Mouse (Mus musculus) limb, embryonic 14.5 days (tissue): ENCODE measurements around the gene Mrs2. TPM values are rescaled to one million over a fixed set of nuclear protein-coding genes. Genes with fewer than 3 reads are reported as not detected.

Experiments used
- ATAC-seq: fragments of 200-750 bp; cut with Nextera tagmentation; 2 replicates; pipeline ENCODE4 v1.8.0; 2017; ENCODE audit warnings: low read depth, moderate number of reproducible peaks, moderate TSS enrichment; ENCODE audit not compliant: low FRiP score
- DNase-seq: peaks from one replicate; pipeline ENCODE4 v3.0.0-alpha.2; 2015; ENCODE audit warnings: low spot score
- H3K27ac ChIP-seq: fragments of 300-500 bp; sonication (generic); replicated peaks from 2 replicates; pipeline ENCODE4 v1.5.1; 2014; ENCODE audit warnings: low read depth, mild to moderate bottlenecking, low read length, moderate library complexity, mixed read lengths
- H3K27me3 ChIP-seq: fragments of 300-500 bp; sonication (generic); 2 replicates; pipeline ENCODE4 v1.6.1; 2014; ENCODE audit warnings: low read length, mixed read lengths; ENCODE audit not compliant: control insufficient read depth, insufficient read depth
- H3K36me3 ChIP-seq: fragments of 300-500 bp; sonication (generic); 2 replicates; pipeline ENCODE4 v1.6.1; 2014; ENCODE audit warnings: mild to moderate bottlenecking, low read length, moderate library complexity, mixed read lengths; ENCODE audit not compliant: control insufficient read depth, insufficient read depth
- H3K4me1 ChIP-seq: fragments of 300-500 bp; sonication (generic); 2 replicates; pipeline ENCODE4 v1.6.1; 2014; ENCODE audit warnings: antibody characterized with exemption, low read length, mixed read lengths; ENCODE audit not compliant: control insufficient read depth, insufficient read depth
- H3K4me2 ChIP-seq: fragments of 300-500 bp; sonication (generic); replicated peaks from 2 replicates; pipeline ENCODE4 v1.6.1; 2014; ENCODE audit warnings: low read depth, mild to moderate bottlenecking, low read length, moderate library complexity; ENCODE audit not compliant: severe bottlenecking
- H3K4me3 ChIP-seq: fragments of 300-500 bp; sonication (generic); replicated peaks from 2 replicates; pipeline ENCODE4 v1.5.1; 2014; ENCODE audit warnings: low read length
- H3K9ac ChIP-seq: fragments of 300-500 bp; sonication (generic); 2 replicates; pipeline ENCODE4 v1.6.1; 2014; ENCODE audit warnings: mild to moderate bottlenecking, low read depth, low read length, moderate library complexity; ENCODE audit not compliant: severe bottlenecking
- H3K9me3 ChIP-seq: fragments of 300-500 bp; sonication (generic); 2 replicates; pipeline ENCODE4 v1.6.1; 2016; ENCODE audit warnings: low read length; ENCODE audit not compliant: control insufficient read depth
- POLR2A ChIP-seq: fragments of 200-500 bp; IDR thresholded peaks from 2 replicates; pipeline ENCODE4 v1.8.0; 2012; ENCODE audit warnings: inconsistent platforms, mild to moderate bottlenecking, moderate library complexity, borderline replicate concordance; ENCODE audit not compliant: insufficient read depth, insufficient read length; ENCODE audit errors: extremely low read depth
- WGBS: fragments of 180-500 bp; shearing (Covaris S2); extraction: QIAGEN DNeasy Blood & Tissue Kit; methylation state at CpG from one replicate; pipeline ENCODE4 v1.1.7; 2014; 5-methylcytosine and 5-hydroxymethylcytosine counted together
- polyA plus RNA-seq, 2 experiments: library from polyadenylated mRNA; depleted of rRNA in 1 of 2; stranded (reverse) in 1 of 2; unstranded in 1 of 2; fragments of >200 nt; fragmentation: Nextera tagmentation in 1 of 2; extraction: Ambion mirVana in 1 of 2; gene quantifications; 2 replicates each; pipeline versions ENCODE4 v1.2.1 to v1.2.3; 2012 to 2014

Mrs2 gene
- polyA plus RNA-seq, 2 experiments, result 15.1 to 28.4 TPM

GRCm38 (mm10) chr13:24962119-24962518 is 58.1 kb downstream of the Mrs2 start:
- ATAC-seq (no peak), DNase-seq (no peak)
- no peak overlapping the region for H3K4me3 ChIP-seq
- no peak overlapping the region for H3K4me2 ChIP-seq
- no peaks in the 10 kb centered on the region for H3K9me3 ChIP-seq
- TF ChIP-seq POLR2A, result no peak
- no peak overlapping the region for H3K9ac ChIP-seq
- H3K27ac ChIP-seq, result no peak overlapping the region
- no peaks in the 10 kb centered on the region for H3K36me3 ChIP-seq
- H3K4me1 ChIP-seq, result no peaks in the 10 kb centered on the region
- no peaks in the 10 kb centered on the region for H3K27me3 ChIP-seq
- 87% methylated on average over 8 of the region's 8 CpGs for WGBS

GRCm38 (mm10) chr13:24960084-24960483 is 60.1 kb downstream of the Mrs2 start:
- ATAC-seq (no peak), DNase-seq (no peak)
- Histone ChIP-seq H3K4me2 (no peak overlapping the region), H3K9ac (no peak overlapping the region), H3K27me3 (no peaks in the 10 kb centered on the region), H3K27ac (no peak overlapping the region), H3K36me3 (no peaks in the 10 kb centered on the region), H3K4me3 (no peak overlapping the region), H3K9me3 (no peaks in the 10 kb centered on the region), H3K4me1 (no peaks in the 10 kb centered on the region)
- no peak for TF ChIP-seq POLR2A
- WGBS, result 83% methylated on average over 3 of the region's 3 CpGs

GRCm38 (mm10) chr13:24958671-24959070 is 61.5 kb downstream of the Mrs2 start:
- Histone ChIP-seq H3K4me1 (no peaks in the 10 kb centered on the region), H3K4me3 (no peak overlapping the region), H3K36me3 (no peaks in the 10 kb centered on the region), H3K9me3 (no peaks in the 10 kb centered on the region), H3K27ac (no peak overlapping the region), H3K27me3 (no peaks in the 10 kb centered on the region), H3K9ac (no peak overlapping the region), H3K4me2 (no peak overlapping the region)
- 74% methylated on average over 11 of the region's 11 CpGs for WGBS
- ATAC-seq, result no peak
- no peak for DNase-seq
- no peak for TF ChIP-seq POLR2A

- Histone ChIP-seq H3K4me3 (no peak overlapping the region), H3K36me3 (no peaks in the 10 kb centered on the region), H3K4me1 (no peaks in the 10 kb centered on the region), H3K27me3 (no peaks in the 10 kb centered on the region), H3K27ac (no peak overlapping the region), H3K9ac (no peak overlapping the region), H3K4me2 (no peak overlapping the region), H3K9me3 (no peaks in the 10 kb centered on the region)
- TF ChIP-seq POLR2A, result no peak
- DNase-seq (peak; percentile 34), ATAC-seq (no peak)
- WGBS, result 4% methylated on average over 10 of the region's 10 CpGs
Measured at GRCm38 (mm10) chr13:24955500-24955899, 64.7 kb downstream of the Mrs2 start.

DNA sequence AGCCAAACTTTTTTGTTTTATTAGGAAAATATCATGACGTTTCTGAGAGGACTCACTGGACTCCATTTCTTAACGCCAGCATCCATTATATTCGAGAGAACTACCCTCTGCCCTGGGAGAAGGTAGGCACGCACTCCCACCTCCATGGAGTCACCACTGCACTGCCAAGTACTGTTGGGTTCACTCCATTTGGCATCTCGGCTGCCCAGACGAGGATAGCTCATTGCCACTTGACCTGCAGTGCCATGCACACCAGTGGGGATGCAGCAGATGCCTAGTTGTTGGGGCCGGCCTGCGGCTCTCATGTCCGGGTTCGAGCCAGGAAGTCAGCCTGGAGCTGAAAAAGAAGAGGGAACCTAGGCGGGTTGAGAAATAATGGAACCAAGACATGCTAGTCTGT is 65.1 kb downstream of the Mrs2 start:
- Histone ChIP-seq H3K9me3 (no peaks in the 10 kb centered on the region), H3K27ac (no peak overlapping the region), H3K4me2 (no peak overlapping the region), H3K4me3 (no peak overlapping the region), H3K27me3 (no peaks in the 10 kb centered on the region), H3K36me3 (no peaks in the 10 kb centered on the region), H3K9ac (no peak overlapping the region), H3K4me1 (no peaks in the 10 kb centered on the region)
- ATAC-seq (no peak), DNase-seq (no peak)
- 27% methylated on average over 11 of the region's 11 CpGs for WGBS
- TF ChIP-seq POLR2A, result no peak

DNA sequence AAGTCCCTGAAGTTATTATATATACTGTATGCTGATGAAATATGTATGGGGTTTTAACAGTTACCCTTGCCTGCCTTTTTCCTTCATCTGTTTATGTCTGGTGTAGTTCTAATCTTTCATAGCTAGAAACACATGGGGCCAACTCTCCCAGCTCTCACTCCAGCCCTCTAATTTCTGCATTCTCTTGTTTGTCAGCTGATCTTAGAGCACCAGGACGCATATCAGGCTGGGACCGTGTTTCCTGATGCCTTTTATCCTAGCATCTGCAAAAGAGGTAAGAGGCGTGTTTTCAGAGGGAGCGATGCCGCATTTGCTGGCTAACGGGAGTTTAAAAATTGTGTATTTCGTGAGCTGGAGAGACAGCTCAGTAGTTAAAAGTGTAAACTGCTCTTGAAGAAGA is 67.5 kb downstream of the Mrs2 start:
- TF ChIP-seq POLR2A, result no peak
- Histone ChIP-seq H3K4me2 (no peak overlapping the region), H3K9me3 (no peaks in the 10 kb centered on the region), H3K4me1 (no peaks in the 10 kb centered on the region), H3K36me3 (no peaks in the 10 kb centered on the region), H3K27ac (no peak overlapping the region), H3K4me3 (no peak overlapping the region), H3K9ac (no peak overlapping the region), H3K27me3 (no peaks in the 10 kb centered on the region)
- ATAC-seq, result no peak
- 63% methylated on average over 7 of the region's 7 CpGs for WGBS
- DNase-seq, result no peak
